Comparison of ENCODE assay signal across 7 mouse cellular contexts in genomic region chr8:120795944-120796635, GRCm38 (mm10). TPM values are rescaled to one million over a fixed set of nuclear protein-coding genes. Genes with fewer than 3 reads are reported as not detected.
DNase-seq lines count a peak whose midpoint lies in the region; ATAC-seq and TF ChIP-seq lines count a peak whose summit lies in the region.

No protein-coding gene starts in this region.

- no peak overlapping the region for H3K27ac ChIP-seq in embryonic facial prominence, embryonic 11.5 days (replicated peaks; ENCODE audit: low read depth, low read length)
- H3K27ac ChIP-seq in heart, adult 2 months, result no peak overlapping the region
- no peak overlapping the region for H3K27ac ChIP-seq in limb, embryonic 12.5 days
- no peak overlapping the region for H3K27ac ChIP-seq in midbrain, postnatal 0 days (ENCODE audit: low read depth, low read length)

- H3K36me3 ChIP-seq in embryonic facial prominence, embryonic 11.5 days (replicated peaks; ENCODE audit: control insufficient read depth, insufficient read depth, low read depth, low read length), result no peaks in the 10 kb centered on the region
- no peaks in the 10 kb centered on the region for H3K36me3 ChIP-seq in heart, adult 2 months (ENCODE audit: control insufficient read depth, insufficient read depth, low read length)
- H3K36me3 ChIP-seq in limb, embryonic 12.5 days, result no peaks in the 10 kb centered on the region
- H3K36me3 ChIP-seq in midbrain, postnatal 0 days (ENCODE audit: insufficient read depth, low read length), result no peaks in the 10 kb centered on the region

- H3K4me2 ChIP-seq in embryonic facial prominence, embryonic 11.5 days (ENCODE audit: low read depth, low read length), result no peak overlapping the region
- H3K4me2 ChIP-seq in limb, embryonic 12.5 days, result no peak overlapping the region
- no peak overlapping the region for H3K4me2 ChIP-seq in midbrain, postnatal 0 days (ENCODE audit: low read depth, low read length, poor library complexity, severe bottlenecking)

- H3K9ac ChIP-seq in embryonic facial prominence, embryonic 11.5 days (replicated peaks; ENCODE audit: low read length), result no peak overlapping the region
- no peak overlapping the region for H3K9ac ChIP-seq in heart, adult 2 months (ENCODE audit: low read depth, low read length)
- H3K9ac ChIP-seq in limb, embryonic 12.5 days (replicated peaks), result no peak overlapping the region
- H3K9ac ChIP-seq in midbrain, postnatal 0 days (replicated peaks; ENCODE audit: low read length, poor library complexity, severe bottlenecking), result no peak overlapping the region

- intact Hi-C loops in heart, adult 2 months (cut with DNase I), result loop anchor here (1.0 to 5.0 kb wide), 2 partner anchors 59 to 118 kb away; partner anchors contain the start of gene Irf8

- H3K27me3 ChIP-seq in embryonic facial prominence, embryonic 11.5 days (ENCODE audit: control insufficient read depth, insufficient read depth, low read length), result no peaks in the 10 kb centered on the region
- H3K27me3 ChIP-seq in heart, adult 2 months (ENCODE audit: control insufficient read depth, insufficient read depth, low read length), result no peaks in the 10 kb centered on the region; the same call in 1 of the 2 replicates
- H3K27me3 ChIP-seq in limb, embryonic 12.5 days, result peaks cover 27% of the 10 kb centered on the region
- peaks cover 3% of the 10 kb centered on the region; the same call in 1 of the 2 replicates for H3K27me3 ChIP-seq in midbrain, postnatal 0 days (ENCODE audit: insufficient read depth, low read length)

- no peak overlapping the region for H3K4me3 ChIP-seq in embryonic facial prominence, embryonic 11.5 days (ENCODE audit: low read depth, low read length)
- no peak overlapping the region for H3K4me3 ChIP-seq in heart, adult 2 months
- no peak overlapping the region for H3K4me3 ChIP-seq in limb, embryonic 12.5 days (replicated peaks)
- no peak overlapping the region for H3K4me3 ChIP-seq in midbrain, postnatal 0 days (ENCODE audit: low read depth, low read length)

- peak; percentile 79; the same call in 1 of the 2 replicates for TF ChIP-seq EP300 in heart, adult 2 months (IDR thresholded peaks at IDR 0.05; ENCODE audit: insufficient read depth, low read depth, low read length)

- peak; percentile 86 for TF ChIP-seq CTCF in heart, adult 2 months (IDR thresholded peaks at IDR 0.05)
- TF ChIP-seq CTCF in midbrain, postnatal 0 days (IDR thresholded peaks at IDR 0.05), result peak; percentile 93

- peak; percentile 61 for ATAC-seq in embryonic facial prominence, embryonic 11.5 days (replicated peaks; ENCODE audit: insufficient number of reproducible peaks, low FRiP score, low TSS enrichment, low read depth)
- ATAC-seq in limb, embryonic 12.5 days (ENCODE audit: insufficient number of reproducible peaks, insufficient read depth, low FRiP score, low TSS enrichment, low read depth), result peak; percentile 53; the same call in 1 of the 2 replicates
- peak; percentile 63; the same call in 1 of the 2 replicates for ATAC-seq in midbrain, postnatal 0 days (ENCODE audit: low FRiP score)

- peak; percentile 93 for DNase-seq in adrenal gland, postnatal 14 days
- DNase-seq in embryonic facial prominence, embryonic 11.5 days (ENCODE audit: low spot score), result peak; percentile 89
- peak; percentile 80 to 90 for DNase-seq in heart, adult 2 months
- peak; percentile 71 to 86 for DNase-seq in kidney, adult 8-10 months
- DNase-seq in midbrain, postnatal 0 days (ENCODE audit: low spot score), result peak; percentile 88
- DNase-seq in spleen, postnatal 10 days (ENCODE audit: low spot score in 2 of 2), result peak; percentile 63 to 86

- H3K79me2 ChIP-seq in heart, adult 2 months (replicated peaks; ENCODE audit: control insufficient read depth, insufficient read depth, low read length), result no peaks in the 10 kb centered on the region

- 44% methylated on average over 9 of the region's 9 CpGs for WGBS in embryonic facial prominence, embryonic 11.5 days
- 48% methylated on average over 9 of the region's 9 CpGs for WGBS in heart, adult 2 months
- WGBS in limb, embryonic 12.5 days, result 50% methylated on average over 9 of the region's 9 CpGs
- WGBS in midbrain, postnatal 0 days, result 45% methylated on average over 9 of the region's 9 CpGs

- H3K9me3 ChIP-seq in embryonic facial prominence, embryonic 11.5 days (replicated peaks; ENCODE audit: control insufficient read depth, low read length), result no peaks in the 10 kb centered on the region
- no peaks in the 10 kb centered on the region for H3K9me3 ChIP-seq in limb, embryonic 12.5 days
- no peaks in the 10 kb centered on the region for H3K9me3 ChIP-seq in midbrain, postnatal 0 days (ENCODE audit: low read length)

- TF ChIP-seq POLR2A in heart, adult 2 months (IDR thresholded peaks at IDR 0.05; ENCODE audit: insufficient read depth, low read depth, low read length), result no peak

- no peaks in the 10 kb centered on the region for H3K4me1 ChIP-seq in embryonic facial prominence, embryonic 11.5 days (ENCODE audit: control insufficient read depth, insufficient read depth, low read length)
- H3K4me1 ChIP-seq in heart, adult 2 months (ENCODE audit: control insufficient read depth, insufficient read depth, low read length), result no peaks in the 10 kb centered on the region
- H3K4me1 ChIP-seq in limb, embryonic 12.5 days (replicated peaks), result no peaks in the 10 kb centered on the region
- H3K4me1 ChIP-seq in midbrain, postnatal 0 days (ENCODE audit: insufficient read depth, low read length), result no peaks in the 10 kb centered on the region

RNA-seq across cellular contexts. Expression of gene Irf8, which starts 59.9 kb away (rescaled TPM):
- 16.9 and 31.7 TPM in 2 replicates for total RNA-seq in adrenal gland, postnatal 14 days (2021)
- polyA plus RNA-seq in embryonic facial prominence, embryonic 11.5 days (2014; fragmentation: Nextera tagmentation; extraction: Ambion mirVana), result 2.3 and 3.4 TPM in 2 replicates
- 1 to 10 TPM; 3.6 to 3.8 TPM for total RNA-seq in heart, adult 2 months (2021)
- 4.2 and 4.9 TPM in 2 replicates for polyA plus RNA-seq in heart, adult 2 months (2012; rRNA removed)
- 3.5 and 4.1 TPM in 2 replicates for polyA plus RNA-seq in limb, embryonic 12.5 days (2016; fragmentation: Nextera tagmentation; extraction: Ambion mirVana)
- total RNA-seq in midbrain, postnatal 0 days (2014; rRNA removed), result 3.2 and 3.5 TPM in 2 replicates
- 5.0 and 5.7 TPM in 2 replicates for polyA plus RNA-seq in midbrain, postnatal 0 days (2015; fragmentation: Nextera tagmentation; extraction: Ambion mirVana)
